Mouse (Mus musculus) layer of hippocampus, adult 2 months (tissue): ENCODE measurements at regions not wholly inside any gene's neighbourhood (a gene's known extent, or its start where the extent isn't known, plus 50 kb on each side); places are given as distances from the start of the nearest gene placed in this dataset.
A peak's percentile ranks its signal among the peaks of the same experiment; 100 is the strongest.

ENCODE experiments used
- DNase-seq, 2 experiments: peaks; one replicate each; pipeline ENCODE4 v3.0.0; 2022; ENCODE audit warnings: low spot score in 2 of 2
- H3K27ac ChIP-seq: fragments of 200-600 bp; 2 replicates; pipeline ENCODE4 v1.8.1; 2022
- H3K4me3 ChIP-seq: fragments of 200-600 bp; 2 replicates; pipeline ENCODE4 v1.8.1; 2022; ENCODE audit warnings: mild to moderate bottlenecking
- CTCF ChIP-seq: fragments of 200-600 bp; conservative IDR thresholded peaks from 2 replicates; pipeline ENCODE4 v1.8.1; 2022; ENCODE audit warnings: antibody characterized with exemption, mild to moderate bottlenecking, moderate library complexity

- TF ChIP-seq CTCF, result no peak
- Histone ChIP-seq H3K27ac (no peak overlapping the region), H3K4me3 (no peak overlapping the region)
- no peak for DNase-seq
These were observed 90.1 kb upstream of the Tbl1xr1 start for GRCm38 (mm10) chr3:21986164-21986892.

DNA sequence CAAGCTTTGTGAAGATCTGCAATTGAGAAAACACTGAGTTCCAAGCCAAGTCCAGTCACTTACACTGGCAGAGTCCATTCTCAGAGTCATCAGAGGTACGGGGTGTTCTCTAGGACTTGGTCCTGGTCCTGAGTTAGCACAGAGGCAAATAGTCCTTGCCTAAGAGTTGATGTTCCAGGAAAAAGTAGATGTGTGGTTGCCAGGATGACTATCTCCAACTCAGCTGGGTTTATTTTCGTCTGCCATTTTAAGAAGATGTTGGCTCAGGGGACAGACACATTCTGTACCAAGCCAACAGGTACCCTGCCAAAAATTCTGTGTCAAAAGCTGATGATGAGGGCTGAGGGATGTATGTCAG lies 89.6 kb upstream of the Tbl1xr1 start:
- H3K27ac ChIP-seq, result no peak overlapping the region
- H3K4me3 ChIP-seq, result no peak overlapping the region
- DNase-seq, result no peak
- no peak for TF ChIP-seq CTCF

DNA sequence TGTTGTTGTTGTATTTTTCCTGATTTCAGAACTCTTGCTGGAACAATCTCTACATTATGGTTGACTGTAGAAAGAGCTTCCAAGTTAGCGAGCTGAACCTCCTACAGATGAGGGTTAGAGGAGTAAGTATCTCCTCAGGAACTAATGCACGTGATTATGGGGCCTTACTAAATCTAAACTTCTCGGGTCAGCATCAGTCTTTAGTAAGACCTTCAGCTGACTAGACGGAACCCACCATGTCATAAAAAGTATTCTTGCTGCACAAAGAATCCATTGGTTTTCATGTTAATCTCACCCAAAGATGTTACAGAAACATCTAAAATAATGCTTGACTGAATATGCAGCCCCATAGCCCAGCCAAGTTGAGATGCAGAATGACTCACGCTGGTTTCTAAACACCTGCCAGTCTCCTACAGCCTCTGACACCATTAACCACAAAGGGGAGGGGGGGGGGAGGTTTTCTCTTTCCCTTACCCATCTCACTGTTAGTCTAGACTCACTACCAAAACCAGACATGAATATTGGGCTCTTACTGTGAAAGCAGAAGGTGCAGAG lies 88.9 kb upstream of the Tbl1xr1 start:
- TF ChIP-seq CTCF, result no peak
- Histone ChIP-seq H3K4me3 (no peak overlapping the region), H3K27ac (0 out of 2 replicates have a peak overlapping the region, but pooled peaks have one; percentile 18)
- no peak for DNase-seq

DNA sequence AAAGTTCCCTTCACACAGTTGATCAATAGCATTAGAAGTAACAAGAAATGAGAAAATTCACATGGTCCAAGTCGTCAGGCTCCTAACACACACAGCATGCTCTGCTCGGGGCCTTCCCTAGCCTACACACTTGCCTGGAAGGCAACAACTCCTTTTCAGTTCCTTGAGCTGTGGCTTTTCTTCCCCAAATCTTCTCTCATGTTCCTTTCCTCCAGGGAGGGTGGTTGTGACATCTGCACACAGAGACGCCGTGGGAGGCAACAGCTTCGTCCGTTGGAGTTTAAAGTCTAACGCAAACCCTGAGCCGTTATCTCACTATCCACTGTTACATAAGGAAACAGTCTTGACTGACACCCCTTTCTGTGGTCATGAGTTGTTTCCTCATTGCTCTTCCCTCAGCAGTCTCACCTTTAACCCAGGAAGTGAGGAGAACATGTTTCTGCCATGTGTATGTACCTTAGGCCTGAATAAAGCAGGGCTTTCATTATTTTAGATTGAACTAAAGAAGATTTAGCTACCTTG lies 88.4 kb upstream of the Tbl1xr1 start:
- DNase-seq, result peak in 1 of 2 experiments; percentile 9
- 0 out of 2 replicates have a peak overlapping the region, but pooled peaks have one; percentile 18 for H3K27ac ChIP-seq
- H3K4me3 ChIP-seq, result no peak overlapping the region
- no peak for TF ChIP-seq CTCF

- H3K4me3 ChIP-seq, result no peak overlapping the region
- no peak for TF ChIP-seq CTCF
- DNase-seq, result no peak
- H3K27ac ChIP-seq, result no peak overlapping the region
These were observed 85.9 kb upstream of the Tbl1xr1 start for GRCm38 (mm10) chr3:21990526-21990925.

DNA sequence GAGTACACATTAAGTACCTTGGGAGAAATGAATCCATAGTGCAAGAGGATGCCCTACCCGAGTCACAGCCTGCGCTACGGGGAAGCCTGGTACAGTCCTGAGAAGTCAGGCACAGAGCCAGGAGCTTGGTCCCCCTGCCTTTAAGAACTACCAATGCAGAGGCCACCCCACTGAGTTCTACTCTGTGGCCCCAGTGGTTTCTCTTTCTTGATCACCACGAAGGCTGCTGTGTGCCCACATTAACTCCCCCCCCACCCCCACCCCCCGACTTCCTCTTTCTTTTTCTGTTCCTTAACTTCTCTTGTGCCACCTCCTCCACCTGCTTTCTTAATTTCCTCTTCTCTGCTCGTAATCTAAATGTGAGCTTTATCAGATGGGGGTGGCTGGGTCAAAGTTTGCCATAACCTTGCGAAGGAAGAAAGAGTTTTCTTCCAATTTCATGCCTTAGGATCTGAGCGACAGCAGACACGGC lies 84.7 kb upstream of the Tbl1xr1 start:
- no peak for TF ChIP-seq CTCF
- Histone ChIP-seq H3K27ac (no peak overlapping the region), H3K4me3 (no peak overlapping the region)
- DNase-seq, result no peak

- TF ChIP-seq CTCF, result no peak
- no peak overlapping the region for H3K4me3 ChIP-seq
- H3K27ac ChIP-seq, result no peak overlapping the region
- DNase-seq, result no peak
These were observed 84.2 kb upstream of the Tbl1xr1 start for GRCm38 (mm10) chr3:21992203-21992602.

DNA sequence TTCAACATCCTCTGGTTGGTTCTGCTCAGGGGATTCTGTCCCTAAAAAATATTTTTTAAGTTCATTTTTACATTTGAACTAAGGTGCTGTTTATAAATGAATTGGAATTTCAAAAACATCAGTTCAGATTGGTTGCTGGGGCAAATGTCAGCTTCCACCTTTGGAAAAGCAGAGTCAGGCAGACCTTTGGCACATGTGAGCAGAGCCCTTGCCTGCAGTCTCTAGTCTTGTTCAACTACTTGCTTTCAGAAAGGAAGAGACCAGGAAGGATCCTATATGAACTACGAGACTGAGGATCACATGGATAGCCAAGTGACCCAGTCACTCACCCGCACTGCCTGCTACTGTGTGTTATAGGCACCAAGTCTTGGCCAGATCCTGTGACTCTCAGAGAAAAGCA lies 82.5 kb upstream of the Tbl1xr1 start:
- no peak for DNase-seq
- no peak overlapping the region for H3K27ac ChIP-seq
- TF ChIP-seq CTCF, result no peak
- H3K4me3 ChIP-seq, result no peak overlapping the region

DNA sequence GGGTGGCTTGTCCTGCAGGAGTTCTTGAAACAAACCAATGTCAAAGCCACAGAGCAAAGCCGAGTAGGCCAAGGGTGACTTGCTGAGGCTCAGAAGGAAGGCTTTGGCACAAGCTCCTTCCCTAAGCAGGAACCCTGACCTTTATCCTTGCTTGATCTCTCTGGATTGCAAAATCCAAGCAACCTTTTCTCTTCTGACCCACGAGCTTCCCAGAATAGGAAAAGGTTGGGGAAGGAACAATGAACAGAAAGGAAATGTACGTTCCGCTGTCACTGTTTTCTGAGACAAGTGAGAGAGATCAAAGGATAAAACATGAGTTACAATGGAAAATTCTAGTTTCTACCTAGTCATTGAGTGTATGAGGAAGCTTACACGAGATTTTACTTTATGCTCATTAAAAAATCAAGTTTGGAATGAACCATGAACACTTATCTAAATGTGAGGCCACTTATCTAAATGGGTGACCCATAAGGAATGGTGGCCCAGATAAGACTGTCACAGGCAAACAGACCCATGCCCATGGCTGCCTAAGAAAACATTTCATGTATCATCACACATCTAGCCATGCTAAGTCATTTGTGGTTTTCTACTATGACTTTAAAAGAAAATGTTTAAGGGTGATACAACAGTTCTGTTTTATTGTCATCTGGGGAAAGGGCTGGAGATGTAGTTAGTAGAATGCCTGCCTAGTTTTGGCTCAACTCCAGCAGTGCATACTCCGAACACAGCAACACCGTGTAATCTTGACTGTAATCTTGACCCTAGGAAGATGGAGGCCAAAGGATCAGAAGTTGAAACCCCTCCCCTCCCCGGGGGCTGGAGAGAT lies 80.7 kb upstream of the Tbl1xr1 start:
- TF ChIP-seq CTCF, result no peak
- DNase-seq, result no peak
- H3K4me3 ChIP-seq, result no peak overlapping the region
- no peak overlapping the region for H3K27ac ChIP-seq

DNA sequence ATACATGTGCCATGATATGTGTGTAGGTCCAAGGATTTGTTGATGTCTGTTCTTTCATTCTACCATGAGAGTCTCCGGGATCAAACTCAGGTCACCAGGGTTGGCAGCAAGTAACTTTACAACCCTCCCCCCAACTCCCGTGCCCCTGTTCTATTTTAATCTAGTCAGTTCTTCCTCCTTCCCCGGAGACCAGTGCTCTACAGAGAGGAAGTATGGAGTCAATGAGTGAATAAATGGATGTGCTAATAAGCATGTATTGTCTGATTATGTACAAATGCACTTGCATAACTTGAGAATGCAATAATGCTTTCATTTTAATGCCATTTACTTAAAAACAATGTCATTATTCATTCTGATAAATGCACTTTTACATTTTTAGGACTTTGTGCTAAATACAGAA lies 79.1 kb upstream of the Tbl1xr1 start:
- DNase-seq, result no peak
- no peak for TF ChIP-seq CTCF
- no peak overlapping the region for H3K27ac ChIP-seq
- no peak overlapping the region for H3K4me3 ChIP-seq

GRCm38 (mm10) chr3:22005456-22005855 lies 71.0 kb upstream of the Tbl1xr1 start:
- no peak for TF ChIP-seq CTCF
- DNase-seq, result no peak
- no peak overlapping the region for H3K4me3 ChIP-seq
- H3K27ac ChIP-seq, result no peak overlapping the region

GRCm38 (mm10) chr3:22006113-22006512 lies 70.3 kb upstream of the Tbl1xr1 start:
- Histone ChIP-seq H3K4me3 (no peak overlapping the region), H3K27ac (no peak overlapping the region)
- no peak for TF ChIP-seq CTCF
- DNase-seq, result no peak

DNA sequence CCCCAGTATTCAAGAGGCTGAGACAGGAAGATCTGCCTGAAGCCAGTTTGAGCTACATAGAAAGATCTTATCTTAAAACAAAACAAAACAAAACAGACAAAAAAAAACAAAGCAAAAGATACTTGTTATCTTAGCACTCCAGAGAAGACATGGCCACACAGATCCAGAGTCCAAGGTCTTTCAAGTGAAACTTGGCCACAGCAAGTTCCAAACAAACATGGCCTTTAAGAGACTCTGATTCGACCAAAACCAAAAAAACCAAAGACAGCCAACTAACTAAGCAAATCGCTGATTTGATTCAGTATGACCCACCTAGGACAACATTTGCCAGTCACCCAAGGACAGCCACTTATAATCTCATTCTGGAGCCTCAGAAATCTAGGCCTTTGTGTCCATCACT lies 69.8 kb upstream of the Tbl1xr1 start:
- TF ChIP-seq CTCF, result no peak

DNA sequence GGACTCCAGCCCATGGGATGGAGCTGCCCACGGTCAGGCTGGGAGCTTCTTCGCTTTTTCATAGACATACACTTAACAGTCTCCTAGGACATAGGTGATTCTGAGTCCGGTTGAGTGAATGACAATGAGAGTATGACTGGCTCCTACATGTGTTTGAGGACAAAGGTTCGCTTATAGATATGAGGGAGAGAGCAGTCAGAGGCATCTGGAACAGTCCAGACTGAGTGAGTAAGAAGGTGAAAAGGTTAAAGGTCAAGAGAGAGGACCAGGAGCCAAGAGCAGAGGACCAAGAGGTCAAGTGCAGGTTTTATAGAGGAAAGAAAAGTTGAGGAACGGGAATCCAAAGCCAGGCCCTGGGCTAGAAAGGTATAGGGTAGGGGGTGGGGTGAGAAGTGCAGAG lies 68.7 kb upstream of the Tbl1xr1 start:
- no peak for DNase-seq
- Histone ChIP-seq H3K4me3 (no peak overlapping the region), H3K27ac (no peak overlapping the region)
- TF ChIP-seq CTCF, result no peak

More for the DNA sequence above, 69.8 kb upstream of the Tbl1xr1 start:
- no peak overlapping the region for H3K4me3 ChIP-seq
- no peak for DNase-seq
- H3K27ac ChIP-seq, result no peak overlapping the region
